Mouse (Mus musculus) retina, adult 2 months (tissue): Measurements from ENCODE around the gene Hpd.

Experiments used
- DNase-seq: peaks from one replicate; pipeline ENCODE4 v3.0.0-alpha.2; 2012; ENCODE audit warnings: low read depth, low spot score

The Hpd gene

GRCm38 (mm10) chr5:123187306-123187705 lies 4.8 kb upstream of the Hpd start:
- DNase-seq = no peak

GRCm38 (mm10) chr5:123185966-123186365 lies 3.4 kb upstream of the Hpd start:
- DNase-seq = no peak

- DNase-seq = no peak
These were observed 991 bp downstream of the Hpd start for GRCm38 (mm10) chr5:123181536-123181935.

GRCm38 (mm10) chr5:123180390-123180789 lies 2.1 kb downstream of the Hpd start:
- DNase-seq = no peak

DNA sequence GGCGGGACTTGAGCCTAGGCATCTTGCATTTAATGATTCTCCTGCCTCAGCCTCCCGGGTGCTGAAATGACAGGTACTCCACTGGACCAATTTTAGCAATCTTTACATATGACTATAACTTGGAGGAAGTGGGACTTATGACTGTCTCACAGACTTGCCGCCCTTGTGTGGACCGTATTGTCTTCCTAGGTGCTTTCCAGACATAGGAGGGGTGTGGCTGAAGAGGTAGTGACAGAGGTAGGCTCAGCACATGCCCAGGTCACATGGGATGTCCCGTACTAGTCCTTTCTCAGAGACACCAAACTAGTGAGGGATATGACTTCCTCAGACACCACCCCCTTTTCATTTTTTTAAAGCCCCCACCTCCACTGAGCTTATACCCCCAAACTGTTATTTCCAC lies 3.7 kb downstream of the Hpd start:
- no peak for DNase-seq

- DNase-seq = peak; percentile 40
These were observed 10.7 kb downstream of the Hpd start for GRCm38 (mm10) chr5:123171646-123172350.

DNA sequence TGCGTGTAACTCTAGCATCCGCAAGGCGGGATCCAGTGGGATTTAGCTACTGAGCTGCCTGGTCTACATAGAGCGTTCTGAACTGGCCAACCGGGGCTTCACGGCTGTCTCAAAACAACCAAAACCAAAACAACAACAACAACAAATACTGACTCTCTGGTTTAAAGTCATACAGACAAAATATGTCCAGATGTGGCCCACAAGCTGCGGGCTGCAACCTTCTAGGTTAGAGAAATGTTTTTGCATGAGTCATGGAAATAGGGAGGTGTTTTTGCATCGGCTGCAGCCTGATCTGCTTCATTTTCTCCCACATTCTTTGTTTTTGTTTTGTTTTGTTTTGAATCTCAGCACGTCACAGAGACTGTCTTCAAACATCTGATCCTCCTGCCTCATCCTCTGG lies 12.2 kb downstream of the Hpd start:
- no peak for DNase-seq

DNA sequence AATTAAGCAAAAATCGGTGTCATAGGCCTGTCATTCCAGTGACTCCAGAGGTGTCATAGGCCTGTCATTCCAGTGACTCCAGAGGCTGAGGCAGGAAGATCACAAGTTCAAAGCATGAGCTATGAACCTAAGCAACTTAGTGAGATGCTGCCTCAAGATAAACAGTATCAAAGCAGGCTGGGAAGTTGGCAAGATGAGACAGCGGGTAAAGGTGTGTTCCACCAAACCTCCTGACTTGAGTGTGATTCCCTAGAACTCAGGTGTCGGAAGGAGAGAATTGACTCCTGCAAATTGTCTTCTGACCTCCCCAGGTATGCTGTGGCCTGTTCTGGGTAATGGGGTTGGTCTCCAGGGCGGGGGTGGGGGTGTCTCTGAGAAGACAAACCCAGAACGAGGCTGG lies 13.2 kb downstream of the Hpd start, which contains the start of gene Psmd9:
Gene Psmd9, plus strand, starts transcription at position 130 of the 400 bp plus-strand sequence.
- no peak for DNase-seq

GRCm38 (mm10) chr5:123167591-123167990 lies 14.9 kb downstream of the Hpd start:
- DNase-seq = no peak

DNA sequence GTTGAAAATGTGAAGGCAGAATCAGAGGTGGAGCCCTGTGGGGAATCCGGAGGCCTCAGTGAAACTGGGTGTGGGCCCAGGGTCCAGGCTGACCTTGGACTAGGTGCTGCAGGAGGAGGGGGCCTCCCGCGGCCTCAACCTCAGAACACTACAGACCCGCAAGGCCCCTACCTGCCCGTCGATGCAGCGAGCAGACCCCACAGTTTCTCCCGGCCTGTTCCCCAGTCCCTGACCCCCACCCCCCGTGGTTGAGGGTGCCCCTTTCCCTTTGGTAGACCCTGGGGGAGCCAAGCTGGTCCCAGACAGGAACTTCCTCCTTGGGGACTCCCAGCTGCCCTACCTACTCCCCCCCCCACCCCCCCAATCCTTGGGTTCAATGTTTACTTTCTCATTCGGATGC lies 16.1 kb downstream of the Hpd start:
- DNase-seq = no peak

GRCm38 (mm10) chr5:123162942-123163341 lies 19.6 kb downstream of the Hpd start:
- DNase-seq = no peak

DNA sequence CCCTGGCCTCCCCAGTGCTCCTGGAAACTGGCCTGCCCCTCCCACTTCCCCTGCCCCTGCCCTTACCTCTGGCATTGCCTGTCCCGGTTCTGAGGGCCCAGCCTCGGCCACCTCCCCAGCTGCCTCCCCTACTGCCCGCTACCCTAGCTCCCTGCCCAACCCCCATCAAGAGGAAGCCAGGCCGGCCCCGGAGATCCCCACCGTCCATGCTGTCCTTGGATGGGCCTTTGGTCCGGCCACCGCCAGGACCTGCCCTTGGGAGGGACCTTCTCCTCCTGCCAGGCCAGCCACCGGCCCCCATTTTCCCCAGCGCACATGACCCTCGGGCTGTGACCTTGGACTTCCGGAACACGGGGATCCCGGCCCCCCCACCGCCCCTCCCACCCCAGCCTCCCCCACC lies 22.2 kb downstream of the Hpd start:
- DNase-seq = no peak

GRCm38 (mm10) chr5:123159866-123160265 lies 22.7 kb downstream of the Hpd start:
- DNase-seq = no peak

DNA sequence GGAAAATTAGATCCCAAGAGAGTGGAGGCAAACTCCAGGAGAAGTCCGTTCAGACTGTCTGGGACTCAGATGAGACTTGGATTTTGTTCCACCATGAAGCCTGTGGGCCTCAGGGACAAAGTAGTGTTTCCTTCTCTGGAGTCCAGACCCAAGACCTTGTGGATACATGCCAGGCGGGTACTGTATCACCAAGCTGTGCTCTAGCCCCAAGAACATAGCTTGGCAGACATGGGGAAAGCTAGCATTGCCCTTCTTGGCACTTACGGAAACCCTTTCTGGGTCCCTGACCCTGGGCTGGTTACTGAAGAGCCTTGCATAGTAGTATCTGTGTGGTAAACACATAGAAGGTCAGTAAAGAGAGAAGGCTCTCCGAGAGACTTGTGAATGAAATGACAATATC lies 23.1 kb downstream of the Hpd start:
- DNase-seq = no peak

GRCm38 (mm10) chr5:123157972-123158371 lies 24.6 kb downstream of the Hpd start:
- DNase-seq = no peak

- no peak for DNase-seq
These were observed 25.8 kb downstream of the Hpd start for GRCm38 (mm10) chr5:123156763-123157162.

- no peak for DNase-seq
These were observed 27.1 kb downstream of the Hpd start for GRCm38 (mm10) chr5:123155425-123155824.

DNA sequence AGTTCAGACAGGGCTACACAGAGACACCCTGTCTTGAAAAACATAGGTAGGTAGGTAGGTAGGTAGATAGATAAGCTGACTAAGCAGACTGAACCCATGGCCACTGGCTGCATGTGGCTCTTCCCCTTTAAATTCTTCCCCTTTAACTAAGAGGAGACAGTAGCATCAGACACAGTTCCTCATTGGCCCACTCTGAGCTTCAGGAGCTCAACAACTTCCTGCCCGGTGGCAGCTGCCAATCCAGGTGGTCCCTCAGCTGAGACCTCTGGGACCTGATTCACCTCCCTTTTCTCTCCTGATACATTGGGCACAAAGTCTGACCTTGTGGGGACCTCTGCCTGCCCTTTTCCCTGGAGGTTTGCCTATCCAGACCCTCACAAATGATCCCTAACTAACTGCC lies 29.6 kb downstream of the Hpd start:
- no peak for DNase-seq

DNA sequence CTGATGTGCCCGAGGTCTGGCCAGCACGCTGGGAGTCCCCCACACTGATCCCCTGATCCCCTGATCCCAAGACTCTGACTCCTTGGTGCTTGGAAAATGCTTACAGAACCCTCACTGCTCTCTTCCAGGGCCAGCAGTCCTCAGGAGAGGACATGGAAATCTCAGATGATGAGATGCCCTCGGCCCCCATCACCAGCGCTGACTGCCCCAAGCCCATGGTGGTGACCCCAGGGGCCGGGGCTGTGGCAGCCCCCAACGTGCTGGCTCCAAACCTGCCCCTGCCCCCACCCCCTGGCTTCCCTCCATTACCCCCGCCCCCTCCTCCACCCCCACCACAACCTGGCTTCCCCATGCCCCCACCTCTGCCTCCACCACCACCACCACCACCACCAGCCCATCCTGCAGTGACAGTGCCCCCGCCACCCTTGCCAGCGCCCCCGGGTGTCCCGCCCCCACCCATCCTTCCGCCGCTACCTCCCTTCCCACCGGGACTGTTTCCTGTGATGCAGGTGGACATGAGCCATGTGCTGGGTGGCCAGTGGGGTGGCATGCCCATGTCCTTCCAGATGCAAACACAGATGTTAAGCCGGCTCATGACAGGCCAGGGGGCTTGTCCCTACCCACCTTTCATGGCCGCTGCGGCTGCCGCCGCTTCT lies 30.7 kb downstream of the Hpd start:
- DNase-seq = no peak

- no peak for DNase-seq
These were observed 31.4 kb downstream of the Hpd start for GRCm38 (mm10) chr5:123151077-123151476.

- no peak for DNase-seq
These were observed 31.9 kb downstream of the Hpd start for GRCm38 (mm10) chr5:123150641-123151040.

- no peak for DNase-seq
These were observed 32.8 kb downstream of the Hpd start for GRCm38 (mm10) chr5:123149451-123150400.
